Mouse (Mus musculus) left cerebral cortex, postnatal 10 days (tissue): ENCODE measurements around the gene Tmem151b. TPM values are rescaled to one million over a fixed set of nuclear protein-coding genes. Genes with fewer than 3 reads are reported as not detected.

ENCODE experiments used
- DNase-seq, 2 experiments: peaks; one replicate each; pipeline ENCODE4 v3.0.0; 2021 to 2022; ENCODE audit warnings: low spot score in 2 of 2, mixed read lengths in 1 of 2; ENCODE audit errors: extremely low spot score in 1 of 2
- intact Hi-C: fragments of 180-260 bp; cut with DNase I; formaldehyde crosslinking; loops from one replicate; pipeline ENCODE4 v1.15.1; 2025
- total RNA-seq, 2 experiments: library from RNA; stranded (reverse); gene quantifications; 2 replicates each; pipeline ENCODE4 v1.2.3; 2021

Gene Tmem151b
- total RNA-seq, 2 experiments from 2014 or later: 99.5 to 104 TPM

DNA sequence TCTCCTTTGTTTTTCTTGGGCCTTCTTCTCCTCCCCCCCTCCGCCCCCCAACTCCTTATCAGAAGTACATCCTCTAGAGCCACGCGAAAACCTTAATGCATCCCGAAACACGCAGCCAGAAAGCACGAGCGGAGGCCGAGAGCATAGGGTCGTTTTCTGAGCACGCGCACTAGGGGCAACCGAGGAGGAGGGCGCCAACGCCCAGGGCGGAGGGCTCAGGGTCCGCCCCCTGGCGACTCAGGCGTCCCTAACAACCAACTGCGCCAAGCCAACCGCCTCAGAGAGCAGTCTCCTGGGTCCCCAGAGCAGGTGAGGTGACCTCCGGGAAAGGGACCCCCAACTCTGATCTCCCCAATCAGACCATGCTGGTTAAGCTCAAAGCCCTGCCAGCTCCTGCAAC is 26.2 kb downstream of the Tmem151b start, which contains the start of gene Tcte1:
TSS of gene Tcte1 (plus strand) at position 172 of the 400 bp plus-strand sequence.
- DNase-seq: peak in 1 of 2 experiments; percentile 56
- intact Hi-C loops: no loop called here

DNA sequence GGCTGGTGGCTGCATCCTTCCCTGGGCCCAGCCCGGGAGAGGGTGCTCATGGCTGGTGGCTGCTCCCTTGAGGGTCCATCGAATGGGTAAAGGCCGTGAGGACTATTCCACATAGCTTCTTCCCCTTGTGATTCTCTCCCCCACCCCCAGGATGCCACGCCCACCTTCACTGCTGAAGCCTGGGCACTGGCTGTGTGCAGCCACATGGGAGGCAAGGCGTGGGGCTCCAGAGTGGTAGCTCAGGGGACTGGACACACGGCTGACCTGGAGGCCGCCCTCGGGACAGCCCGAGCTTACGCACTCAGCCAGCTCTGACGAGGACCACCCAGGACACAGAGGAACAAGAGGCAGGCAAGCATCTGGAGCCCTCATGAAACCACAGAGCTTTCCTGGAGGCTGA is 29.3 kb downstream of the Tmem151b start:
- peak in 1 of 2 experiments; percentile 30 for DNase-seq
- intact Hi-C loops: no loop called here

- DNase-seq: no peak
- intact Hi-C loops: no loop called here
These were observed 30.6 kb downstream of the Tmem151b start for GRCm38 (mm10) chr17:45518766-45519475.

DNA sequence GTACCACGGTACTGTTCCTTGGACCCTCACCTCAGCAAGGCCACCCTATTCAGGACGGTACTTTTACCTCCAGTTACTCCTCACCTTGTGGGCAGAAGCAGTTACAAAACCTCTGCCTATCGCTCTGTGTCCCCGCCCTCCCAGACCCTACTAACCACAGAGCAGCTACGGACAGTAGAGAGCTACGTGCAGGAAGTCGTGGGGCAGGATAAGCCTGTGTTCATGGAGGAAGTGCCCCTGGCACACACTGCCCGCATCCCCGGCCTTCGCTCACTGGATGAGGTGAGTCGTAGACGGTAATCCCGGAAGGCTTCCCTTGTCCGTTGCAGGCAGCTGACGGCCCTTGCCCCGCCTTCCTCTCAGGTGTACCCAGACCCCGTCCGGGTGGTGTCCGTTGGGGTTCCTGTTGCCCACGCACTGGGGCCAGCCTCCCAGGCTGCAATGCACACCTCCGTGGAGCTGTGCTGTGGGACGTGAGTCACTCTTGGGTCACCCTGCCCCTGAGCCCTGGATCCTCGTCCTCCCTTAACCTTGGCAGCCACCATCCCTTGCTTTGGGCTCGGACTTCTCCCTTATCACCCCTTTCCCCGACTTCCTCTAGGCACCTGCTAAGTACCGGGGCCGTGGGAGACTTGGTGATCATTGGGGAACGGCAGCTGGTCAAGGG is 31.8 kb downstream of the Tmem151b start:
- DNase-seq: peak in 1 of 2 experiments; percentile 27
- intact Hi-C loops: no loop called here

GRCm38 (mm10) chr17:45517135-45517534 is 32.3 kb downstream of the Tmem151b start:
- peak in 1 of 2 experiments; percentile 29 for DNase-seq
- intact Hi-C loops: no loop called here

DNA sequence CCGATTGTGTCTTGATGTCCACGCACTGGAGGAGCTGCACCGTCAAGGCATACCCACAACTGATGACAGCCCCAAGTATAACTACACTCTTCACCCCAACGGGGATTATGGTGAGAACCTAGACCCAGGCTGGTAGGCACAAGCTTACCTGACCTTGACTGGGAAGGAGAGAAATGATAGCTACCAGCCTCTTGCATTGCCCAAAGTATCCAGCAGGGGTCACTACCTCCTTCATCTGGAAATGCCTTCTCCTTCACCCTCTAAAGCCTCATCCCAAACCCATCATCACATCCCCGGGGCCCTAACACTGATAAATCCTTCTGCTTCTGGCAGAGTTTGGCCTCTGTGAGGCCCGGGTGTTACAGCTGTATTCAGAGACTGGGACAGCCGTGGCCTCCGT is 33.0 kb downstream of the Tmem151b start:
- intact Hi-C loops: loop anchor here (1.0 kb wide), 1 partner anchor 36 kb away; no protein-coding TSS in a partner anchor
- peak; percentile 73 to 74 for DNase-seq

DNA sequence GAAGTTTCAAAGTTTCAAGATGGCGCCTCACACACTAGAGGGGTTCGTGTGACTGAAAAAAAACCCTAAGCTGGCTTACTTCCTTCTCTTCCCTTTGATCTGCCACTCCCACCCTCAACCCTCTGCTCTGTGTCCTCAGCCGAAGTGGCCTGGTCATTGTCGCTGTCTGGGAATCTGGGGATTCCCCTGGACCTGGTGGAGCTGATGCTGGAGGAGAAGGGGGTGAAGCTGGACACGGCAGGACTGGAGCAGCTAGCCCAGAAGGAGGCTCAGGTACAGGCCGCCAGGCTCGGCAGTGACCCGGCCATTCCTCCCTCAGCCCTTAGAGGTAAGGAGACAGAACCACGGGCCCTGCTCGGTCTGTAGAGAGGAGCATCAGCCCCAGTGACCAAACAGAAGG is 33.7 kb downstream of the Tmem151b start:
- intact Hi-C loops: loop anchor here (1.0 kb wide), 1 partner anchor 36 kb away; no protein-coding TSS in a partner anchor
- peak in 1 of 2 experiments; percentile 26 for DNase-seq

DNA sequence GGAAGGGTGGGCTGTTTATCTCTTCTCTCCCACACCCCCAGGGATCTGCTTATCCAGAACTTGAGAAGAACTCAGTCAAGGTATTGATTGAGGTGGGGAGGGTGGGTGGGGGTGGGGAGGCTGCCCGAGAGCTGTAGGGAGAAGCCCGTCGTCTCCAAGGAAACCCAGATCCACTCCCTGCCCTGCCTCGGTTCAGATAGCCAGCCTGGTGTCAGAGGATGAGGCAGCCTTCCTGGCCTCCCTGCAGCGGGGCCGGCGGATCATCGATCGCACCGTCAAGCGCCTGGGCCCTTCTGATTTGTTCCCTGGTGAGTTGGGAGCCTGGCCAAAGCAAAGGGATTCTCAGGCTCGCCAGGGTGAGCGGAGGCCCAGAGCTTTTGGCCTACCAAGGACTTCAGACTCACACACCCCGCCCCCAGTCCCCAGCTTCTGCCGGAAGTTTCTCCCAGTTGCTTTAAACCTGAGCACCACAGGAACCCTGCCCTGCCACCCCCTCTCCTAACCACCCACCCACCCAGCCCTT is 34.2 kb downstream of the Tmem151b start:
- intact Hi-C loops: no loop called here

GRCm38 (mm10) chr17:45511757-45512156 is 37.7 kb downstream of the Tmem151b start:
- intact Hi-C loops: no loop called here
- no peak for DNase-seq

More for the DNA sequence above, 34.2 kb downstream of the Tmem151b start:
- no peak for DNase-seq

DNA sequence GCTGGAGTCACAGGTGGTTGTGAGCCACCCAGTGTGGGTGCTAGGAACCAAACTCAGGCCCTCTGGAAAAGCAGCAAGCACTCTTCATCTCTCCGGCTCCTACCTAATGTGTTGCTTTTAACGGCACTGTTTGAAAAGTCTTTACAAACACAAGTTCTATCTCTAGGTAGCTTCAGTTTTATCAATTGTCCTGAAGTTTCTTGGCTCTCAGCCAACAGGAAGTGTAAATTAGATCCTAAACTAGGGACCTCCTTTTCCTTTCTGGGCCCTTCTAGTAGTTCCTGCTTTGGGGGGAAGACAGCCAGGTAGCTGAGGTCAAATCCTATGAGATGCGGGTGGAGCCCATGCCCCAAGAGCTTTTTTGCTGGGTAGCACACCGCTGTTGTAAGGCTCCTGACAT is 38.6 kb downstream of the Tmem151b start:
- no peak for DNase-seq
- intact Hi-C loops: no loop called here

- peak; percentile 90 to 96 for DNase-seq
- intact Hi-C loops: no loop called here
These were observed 42.7 kb downstream of the Tmem151b start, which contains the start of gene Aars2 for GRCm38 (mm10) chr17:45506700-45507189. Aars2 (plus strand) TSS chr17:45506841.

DNA sequence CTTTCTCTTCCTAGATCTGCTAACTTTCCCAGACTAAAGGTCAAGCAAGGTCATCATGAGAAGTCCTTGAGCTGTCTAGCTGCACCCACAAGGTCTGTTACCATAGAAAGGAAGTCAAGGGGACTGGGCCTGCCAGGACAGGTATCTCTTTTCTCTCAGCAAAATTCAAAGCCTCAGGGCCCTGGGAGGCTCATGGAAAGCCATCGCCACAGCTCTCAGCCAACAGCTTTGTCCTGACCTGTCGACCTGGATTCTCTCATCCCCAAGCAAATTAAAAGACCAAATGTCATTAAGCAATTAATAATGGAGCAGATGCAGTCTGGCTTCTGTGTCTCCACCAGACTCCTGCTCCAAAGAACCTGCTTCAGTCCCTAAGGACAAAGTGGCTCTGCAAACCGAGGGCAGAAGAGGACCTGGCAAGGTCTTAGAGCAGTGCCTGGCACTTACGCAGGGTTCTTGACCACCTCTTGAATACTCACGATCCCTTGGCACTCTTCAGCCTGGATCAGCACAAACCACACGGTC is 43.5 kb downstream of the Tmem151b start:
- intact Hi-C loops: no loop called here
- no peak for DNase-seq

DNA sequence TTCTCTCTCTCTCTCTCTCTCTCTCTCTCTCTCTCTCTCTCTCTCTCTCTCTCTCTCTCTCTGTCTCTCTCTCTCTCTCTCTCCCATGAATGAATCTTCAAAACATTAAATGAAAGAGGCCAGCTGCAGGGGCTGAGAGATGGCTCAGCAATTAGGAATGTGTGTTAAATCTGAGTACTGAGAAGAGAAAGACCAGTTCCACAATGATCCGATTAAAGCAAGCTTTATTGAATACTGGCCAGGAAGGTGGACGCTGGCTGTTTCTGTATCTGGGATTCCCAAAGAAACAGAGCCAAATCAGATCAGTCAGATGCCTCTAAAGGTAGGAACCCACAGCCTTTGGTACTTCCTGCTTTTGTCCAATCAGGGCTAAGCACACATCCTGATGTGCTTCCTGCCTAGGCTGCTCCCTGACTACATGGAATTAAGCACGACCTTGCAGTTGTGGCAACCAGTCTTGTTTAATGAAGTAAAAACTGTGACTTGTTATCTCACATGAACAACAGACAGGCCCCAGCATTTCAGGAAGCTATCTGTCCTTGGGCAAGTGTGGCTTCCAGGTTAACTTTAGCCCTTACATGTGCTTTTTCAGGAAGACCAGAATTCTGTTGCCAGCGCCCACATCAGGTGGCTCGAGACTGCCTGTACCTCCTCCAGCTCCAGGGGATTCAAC is 46.0 kb downstream of the Tmem151b start:
- DNase-seq: no peak
- intact Hi-C loops: no loop called here

GRCm38 (mm10) chr17:45502324-45502723 is 47.2 kb downstream of the Tmem151b start:
- DNase-seq: no peak
- intact Hi-C loops: no loop called here

- no peak for DNase-seq
- intact Hi-C loops: no loop called here
These were observed 48.5 kb downstream of the Tmem151b start for GRCm38 (mm10) chr17:45500981-45501380.

DNA sequence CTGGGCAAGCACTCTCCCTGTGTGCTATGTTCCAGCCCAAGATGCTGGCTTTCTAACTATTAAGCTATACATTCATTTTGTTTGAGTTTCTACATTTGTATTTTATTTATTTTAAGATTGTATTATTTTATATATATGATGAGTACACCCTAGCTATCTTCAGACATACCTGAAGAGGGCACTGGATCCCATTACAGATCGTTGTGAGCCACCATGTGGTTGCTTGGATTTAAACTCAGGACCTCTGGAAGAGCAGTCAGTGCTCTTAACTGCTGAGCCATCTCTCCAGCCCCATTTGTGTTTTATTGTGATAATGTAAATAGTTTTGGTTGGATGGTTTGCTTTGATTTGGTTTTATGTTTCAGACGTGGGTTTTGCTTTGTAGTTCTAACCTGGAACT is 50.0 kb downstream of the Tmem151b start:
- no peak for DNase-seq
- intact Hi-C loops: no loop called here

DNA sequence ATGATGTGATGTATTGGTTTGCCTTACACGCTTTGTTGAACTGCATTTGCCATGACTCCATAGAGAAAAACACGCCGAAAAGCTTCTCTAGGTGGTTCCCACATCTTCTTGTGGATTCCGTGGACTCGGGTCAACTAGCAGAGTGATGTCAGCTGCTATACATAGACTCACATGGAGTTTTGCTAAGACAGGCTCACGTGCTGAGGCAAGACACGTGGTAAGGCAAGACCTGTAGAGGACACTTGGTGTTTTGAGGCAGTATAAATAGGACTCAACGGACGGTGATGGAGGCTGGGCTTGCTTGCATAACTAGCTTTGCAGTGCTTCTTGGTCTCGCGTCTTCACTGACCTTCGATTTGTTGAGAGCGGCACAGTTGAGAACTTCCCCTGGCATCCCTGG is 51.1 kb downstream of the Tmem151b start:
- no peak for DNase-seq
- intact Hi-C loops: no loop called here

- no peak for DNase-seq
- intact Hi-C loops: no loop called here
These were observed 54.1 kb downstream of the Tmem151b start for GRCm38 (mm10) chr17:45495398-45495797.
